Mouse (Mus musculus) mesoderm, embryonic 11.5 days (tissue): ENCODE measurements at regions not wholly inside any gene's neighbourhood (a gene's known extent, or its start where the extent isn't known, plus 50 kb on each side); places are given as distances from the start of the nearest gene placed in this dataset.

Experiments used
- DNase-seq: peaks from one replicate; pipeline ENCODE4 v3.0.0-alpha.2; 2012; ENCODE audit warnings: low read depth, low spot score

GRCm38 (mm10) chr12:7919709-7920324, 57.6 kb upstream of the Apob start:
- DNase-seq = no peak

GRCm38 (mm10) chr12:7920888-7921287, 56.6 kb upstream of the Apob start:
- DNase-seq = no peak
